Mouse (Mus musculus): ENCODE measurements at regions not wholly inside any gene's neighbourhood (a gene's known extent, or its start where the extent isn't known, plus 50 kb on each side); places are given as distances from the start of the nearest gene placed in this dataset.

- Histone ChIP-seq H3K4me3 (ENCODE audit: low read depth, low read length) (no peak overlapping the region), H3K27me3 (replicated peaks; ENCODE audit: control insufficient read depth, insufficient read depth, low read length) (0 out of 2 replicates have a peak, but pooled peaks cover 6% of the 10 kb centered on the region)
- WGBS, result 60% methylated on average over 4 of the region's 4 CpGs
Observed at GRCm38 (mm10) chr13:94619511-94619910, 169.2 kb upstream of the Tbca start.

GRCm38 (mm10) chr13:94630055-94630454, 158.7 kb upstream of the Tbca start:
- no peak for DNase-seq (ENCODE audit: low spot score)
- H3K27me3 ChIP-seq (replicated peaks; ENCODE audit: control insufficient read depth, insufficient read depth, low read length), result no peaks in the 10 kb centered on the region
- no peak overlapping the region for H3K4me2 ChIP-seq (ENCODE audit: low read length)
- no peaks in the 10 kb centered on the region for H3K4me1 ChIP-seq (ENCODE audit: control insufficient read depth, insufficient read depth, low read length)
- ATAC-seq, result no peak
- no peak overlapping the region for H3K9ac ChIP-seq (ENCODE audit: low read length)
- WGBS, result 78% methylated on average over 1 of the region's 1 CpGs
- H3K27ac ChIP-seq (ENCODE audit: low read depth, low read length), result no peak overlapping the region
- H3K9me3 ChIP-seq (replicated peaks; ENCODE audit: control insufficient read depth, low read length), result no peaks in the 10 kb centered on the region
- no peaks in the 10 kb centered on the region for H3K36me3 ChIP-seq (ENCODE audit: control insufficient read depth, insufficient read depth, low read length)
- H3K4me3 ChIP-seq (ENCODE audit: low read depth, low read length), result no peak overlapping the region

More at GRCm38 (mm10) chr13:94619511-94619910, 169.2 kb upstream of the Tbca start:
- Histone ChIP-seq H3K4me1 (ENCODE audit: control insufficient read depth, insufficient read depth, low read length) (no peaks in the 10 kb centered on the region), H3K9me3 (replicated peaks; ENCODE audit: control insufficient read depth, low read length) (no peaks in the 10 kb centered on the region), H3K9ac (ENCODE audit: low read length) (no peak overlapping the region), H3K27ac (ENCODE audit: low read depth, low read length) (no peak overlapping the region), H3K36me3 (ENCODE audit: control insufficient read depth, insufficient read depth, low read length) (no peaks in the 10 kb centered on the region), H3K4me2 (ENCODE audit: low read length) (no peak overlapping the region)
- no peak for DNase-seq (ENCODE audit: low spot score)
- no peak for ATAC-seq

- Histone ChIP-seq H3K27ac (ENCODE audit: low read depth, low read length) (no peak overlapping the region), H3K4me3 (ENCODE audit: low read depth, low read length) (no peak overlapping the region), H3K9me3 (replicated peaks; ENCODE audit: control insufficient read depth, low read length) (no peaks in the 10 kb centered on the region), H3K27me3 (replicated peaks; ENCODE audit: control insufficient read depth, insufficient read depth, low read length) (no peaks in the 10 kb centered on the region), H3K4me1 (ENCODE audit: control insufficient read depth, insufficient read depth, low read length) (no peaks in the 10 kb centered on the region), H3K4me2 (ENCODE audit: low read length) (no peak overlapping the region), H3K9ac (ENCODE audit: low read length) (no peak overlapping the region), H3K36me3 (ENCODE audit: control insufficient read depth, insufficient read depth, low read length) (no peaks in the 10 kb centered on the region)
- WGBS, result 96% methylated on average over 6 of the region's 6 CpGs
- no peak for ATAC-seq
- DNase-seq (ENCODE audit: low spot score), result no peak
Observed at GRCm38 (mm10) chr13:94630685-94631084, 158.0 kb upstream of the Tbca start.

GRCm38 (mm10) chr13:94632730-94633129, 156.0 kb upstream of the Tbca start:
- no peak overlapping the region for H3K4me2 ChIP-seq (ENCODE audit: low read length)
- no peak overlapping the region for H3K4me3 ChIP-seq (ENCODE audit: low read depth, low read length)
- H3K27me3 ChIP-seq (replicated peaks; ENCODE audit: control insufficient read depth, insufficient read depth, low read length), result no peaks in the 10 kb centered on the region
- no peak overlapping the region for H3K27ac ChIP-seq (ENCODE audit: low read depth, low read length)
- ATAC-seq, result no peak
- H3K36me3 ChIP-seq (ENCODE audit: control insufficient read depth, insufficient read depth, low read length), result no peaks in the 10 kb centered on the region
- WGBS, result 44% methylated on average over 5 of the region's 5 CpGs
- H3K9me3 ChIP-seq (replicated peaks; ENCODE audit: control insufficient read depth, low read length), result no peaks in the 10 kb centered on the region
- no peaks in the 10 kb centered on the region for H3K4me1 ChIP-seq (ENCODE audit: control insufficient read depth, insufficient read depth, low read length)
- no peak overlapping the region for H3K9ac ChIP-seq (ENCODE audit: low read length)
- peak; percentile 41 for DNase-seq (ENCODE audit: low spot score)

- Histone ChIP-seq H3K9me3 (replicated peaks; ENCODE audit: control insufficient read depth, low read length) (no peaks in the 10 kb centered on the region), H3K4me3 (ENCODE audit: low read depth, low read length) (no peak overlapping the region), H3K4me2 (ENCODE audit: low read length) (no peak overlapping the region), H3K36me3 (ENCODE audit: control insufficient read depth, insufficient read depth, low read length) (no peaks in the 10 kb centered on the region), H3K27ac (ENCODE audit: low read depth, low read length) (no peak overlapping the region), H3K27me3 (replicated peaks; ENCODE audit: control insufficient read depth, insufficient read depth, low read length) (0 out of 2 replicates have a peak, but pooled peaks cover 3% of the 10 kb centered on the region), H3K9ac (ENCODE audit: low read length) (no peak overlapping the region), H3K4me1 (ENCODE audit: control insufficient read depth, insufficient read depth, low read length) (no peaks in the 10 kb centered on the region; the same call in 1 of the 2 replicates)
- WGBS, result 81% methylated on average over 5 of the region's 5 CpGs
- DNase-seq (ENCODE audit: low spot score), result no peak
- no peak for ATAC-seq
Observed at GRCm38 (mm10) chr13:94640336-94640735, 148.4 kb upstream of the Tbca start.

GRCm38 (mm10) chr13:94645241-94646206, 143.2 kb upstream of the Tbca start:
- no peaks in the 10 kb centered on the region; the same call in 1 of the 2 replicates for H3K4me1 ChIP-seq (ENCODE audit: control insufficient read depth, insufficient read depth, low read length)
- H3K27me3 ChIP-seq (replicated peaks; ENCODE audit: control insufficient read depth, insufficient read depth, low read length), result peaks cover 12% of the 10 kb centered on the region; the same call in 1 of the 2 replicates
- 47% methylated on average over 19 of the region's 19 CpGs for WGBS
- peak overlapping the region; percentile 30 for H3K4me2 ChIP-seq (ENCODE audit: low read length)
- ATAC-seq (peak; percentile 69; the same call in 1 of the 2 replicates), DNase-seq (ENCODE audit: low spot score) (peak; percentile 53)
- no peak overlapping the region for H3K9ac ChIP-seq (ENCODE audit: low read length)
- H3K27ac ChIP-seq (ENCODE audit: low read depth, low read length), result no peak overlapping the region
- H3K4me3 ChIP-seq (ENCODE audit: low read depth, low read length), result peak overlapping the region; percentile 9
- H3K9me3 ChIP-seq (replicated peaks; ENCODE audit: control insufficient read depth, low read length), result no peaks in the 10 kb centered on the region
- H3K36me3 ChIP-seq (ENCODE audit: control insufficient read depth, insufficient read depth, low read length), result no peaks in the 10 kb centered on the region

- Histone ChIP-seq H3K9me3 (replicated peaks; ENCODE audit: control insufficient read depth, low read length) (no peaks in the 10 kb centered on the region), H3K4me3 (ENCODE audit: low read depth, low read length) (no peak overlapping the region), H3K4me1 (ENCODE audit: control insufficient read depth, insufficient read depth, low read length) (no peaks in the 10 kb centered on the region; the same call in 1 of the 2 replicates), H3K9ac (ENCODE audit: low read length) (no peak overlapping the region), H3K27me3 (replicated peaks; ENCODE audit: control insufficient read depth, insufficient read depth, low read length) (peaks cover 12% of the 10 kb centered on the region; the same call in 1 of the 2 replicates), H3K27ac (ENCODE audit: low read depth, low read length) (no peak overlapping the region), H3K36me3 (ENCODE audit: control insufficient read depth, insufficient read depth, low read length) (no peaks in the 10 kb centered on the region), H3K4me2 (ENCODE audit: low read length) (no peak overlapping the region)
- DNase-seq (ENCODE audit: low spot score) (no peak), ATAC-seq (no peak)
- WGBS, result 62% methylated on average over 2 of the region's 2 CpGs
Observed at GRCm38 (mm10) chr13:94646326-94646725, 142.4 kb upstream of the Tbca start.

- Histone ChIP-seq H3K36me3 (ENCODE audit: control insufficient read depth, insufficient read depth, low read length) (no peaks in the 10 kb centered on the region), H3K9me3 (replicated peaks; ENCODE audit: control insufficient read depth, low read length) (no peaks in the 10 kb centered on the region), H3K4me2 (ENCODE audit: low read length) (no peak overlapping the region), H3K4me3 (ENCODE audit: low read depth, low read length) (no peak overlapping the region), H3K9ac (ENCODE audit: low read length) (no peak overlapping the region), H3K27me3 (replicated peaks; ENCODE audit: control insufficient read depth, insufficient read depth, low read length) (peaks cover 12% of the 10 kb centered on the region; the same call in 1 of the 2 replicates), H3K27ac (ENCODE audit: low read depth, low read length) (no peak overlapping the region), H3K4me1 (ENCODE audit: control insufficient read depth, insufficient read depth, low read length) (no peaks in the 10 kb centered on the region; the same call in 1 of the 2 replicates)
- WGBS, result 68% methylated on average over 12 of the region's 12 CpGs
- ATAC-seq (no peak), DNase-seq (ENCODE audit: low spot score) (no peak)
Observed at GRCm38 (mm10) chr13:94646781-94647555, 141.7 kb upstream of the Tbca start.

Measured in forebrain, embryonic 14.5 days (tissue).